16 mouse cellular contexts compared by ENCODE assay signal in genomic region chr15:26953818-26954385, GRCm38 (mm10). TPM values are rescaled to one million over a fixed set of nuclear protein-coding genes. Genes with fewer than 3 reads are reported as not detected.
DNase-seq lines count a peak whose midpoint lies in the region; ATAC-seq lines count a peak whose summit lies in the region.
"Had no signal": no experiment of that assay in that cellular context is flagged by ENCODE, and none has a peak within 500 bp of the region (broad histone marks: within the 10 kb centered on the region; RNA-seq: fewer than 3 reads in every experiment).

No protein-coding gene starts in this region.

- no peak for ATAC-seq in heart, embryonic 13.5 days (ENCODE audit: extremely low read depth, insufficient number of reproducible peaks, low FRiP score, low TSS enrichment)
- no peak for ATAC-seq in midbrain, embryonic 15.5 days (replicated peaks)
- ATAC-seq in neural tube, embryonic 11.5 days (ENCODE audit: insufficient read depth, low FRiP score, low TSS enrichment), result no peak

- DNase-seq in heart, adult 9 months (ENCODE audit: low spot score in 2 of 2), result no peak
- peak; percentile 21 for DNase-seq in midbrain, embryonic 10.5 days (ENCODE audit: low spot score)
- DNase-seq in embryonic facial prominence, embryonic 10.5 days (ENCODE audit: low spot score), result peak; percentile 9
- DNase-seq in neural tube, embryonic 11.5 days (ENCODE audit: low spot score), result peak; percentile 13
- no peak for DNase-seq in adrenal gland, postnatal 10 days
- DNase-seq in cerebellum, postnatal 4 days (ENCODE audit: low spot score in 2 of 2), result no peak
- DNase-seq: cerebellum, adult 8-10 months; gastrocnemius, postnatal 14 days; liver, embryonic 13.5 days; lung, postnatal 36 days had no signal

- 36% methylated on average over 10 of the region's 10 CpGs for WGBS in heart, embryonic 13.5 days
- WGBS in midbrain, embryonic 10.5 days, result 31% methylated on average over 10 of the region's 10 CpGs
- 17% methylated on average over 10 of the region's 10 CpGs for WGBS in midbrain, embryonic 15.5 days
- WGBS in embryonic facial prominence, embryonic 10.5 days, result 32% methylated on average over 10 of the region's 10 CpGs
- WGBS in neural tube, embryonic 11.5 days, result 36% methylated on average over 10 of the region's 10 CpGs

- no peak overlapping the region for H3K9ac ChIP-seq in heart, embryonic 13.5 days
- H3K9ac ChIP-seq in midbrain, embryonic 15.5 days, result no peak overlapping the region
- no peak overlapping the region for H3K9ac ChIP-seq in neural tube, embryonic 11.5 days (ENCODE audit: low read length)
- H3K9ac ChIP-seq: embryonic facial prominence, embryonic 15.5 days; heart, embryonic 15.5 days; liver, embryonic 13.5 days; neural tube, embryonic 13.5 days had no signal

- H3K27ac ChIP-seq in heart, embryonic 13.5 days (replicated peaks), result 0 out of 2 replicates have a peak overlapping the region, but pooled peaks have one; percentile 14
- peak overlapping the region; percentile 70 for H3K27ac ChIP-seq in midbrain, embryonic 10.5 days (replicated peaks)
- no peak overlapping the region for H3K27ac ChIP-seq in midbrain, embryonic 15.5 days
- peak overlapping the region; percentile 63 for H3K27ac ChIP-seq in embryonic facial prominence, embryonic 10.5 days (replicated peaks)
- no peak overlapping the region for H3K27ac ChIP-seq in neural tube, embryonic 11.5 days (ENCODE audit: low read depth, low read length)
- H3K27ac ChIP-seq: embryonic facial prominence, embryonic 15.5 days; heart, embryonic 15.5 days; liver, embryonic 13.5 days; neural tube, embryonic 13.5 days had no signal

- no peaks in the 10 kb centered on the region for H3K27me3 ChIP-seq in heart, embryonic 13.5 days (replicated peaks)
- no peaks in the 10 kb centered on the region for H3K27me3 ChIP-seq in midbrain, embryonic 10.5 days (ENCODE audit: low read depth, poor library complexity, severe bottlenecking)
- H3K27me3 ChIP-seq in midbrain, embryonic 15.5 days (replicated peaks), result no peaks in the 10 kb centered on the region
- H3K27me3 ChIP-seq in embryonic facial prominence, embryonic 10.5 days (replicated peaks; ENCODE audit: low read depth, poor library complexity, severe bottlenecking), result no peaks in the 10 kb centered on the region
- no peaks in the 10 kb centered on the region for H3K27me3 ChIP-seq in neural tube, embryonic 11.5 days (ENCODE audit: control insufficient read depth, insufficient read depth, low read length)
- H3K27me3 ChIP-seq: embryonic facial prominence, embryonic 15.5 days; heart, embryonic 15.5 days; liver, embryonic 13.5 days; neural tube, embryonic 13.5 days had no signal

- H3K36me3 ChIP-seq in heart, embryonic 13.5 days, result no peaks in the 10 kb centered on the region
- H3K36me3 ChIP-seq in midbrain, embryonic 10.5 days, result no peaks in the 10 kb centered on the region
- no peaks in the 10 kb centered on the region for H3K36me3 ChIP-seq in midbrain, embryonic 15.5 days (replicated peaks)
- H3K36me3 ChIP-seq in embryonic facial prominence, embryonic 10.5 days (replicated peaks), result no peaks in the 10 kb centered on the region
- H3K36me3 ChIP-seq in neural tube, embryonic 11.5 days (ENCODE audit: control insufficient read depth, insufficient read depth, low read length), result no peaks in the 10 kb centered on the region
- H3K36me3 ChIP-seq: embryonic facial prominence, embryonic 15.5 days; heart, embryonic 15.5 days; liver, embryonic 13.5 days; neural tube, embryonic 13.5 days had no signal

- H3K4me2 ChIP-seq in heart, embryonic 13.5 days, result peak overlapping the region; percentile 38
- no peak overlapping the region for H3K4me2 ChIP-seq in midbrain, embryonic 15.5 days
- H3K4me2 ChIP-seq in neural tube, embryonic 11.5 days (ENCODE audit: low read depth), result no peak overlapping the region
- H3K4me2 ChIP-seq: embryonic facial prominence, embryonic 15.5 days; heart, embryonic 15.5 days; liver, embryonic 13.5 days; neural tube, embryonic 13.5 days had no signal

- H3K9me3 ChIP-seq in heart, embryonic 13.5 days, result 0 out of 2 replicates have a peak, but pooled peaks cover 5% of the 10 kb centered on the region
- H3K9me3 ChIP-seq in midbrain, embryonic 10.5 days (replicated peaks), result no peaks in the 10 kb centered on the region
- H3K9me3 ChIP-seq in midbrain, embryonic 15.5 days, result no peaks in the 10 kb centered on the region
- no peaks in the 10 kb centered on the region for H3K9me3 ChIP-seq in embryonic facial prominence, embryonic 10.5 days
- no peaks in the 10 kb centered on the region for H3K9me3 ChIP-seq in neural tube, embryonic 11.5 days (ENCODE audit: control insufficient read depth, low read length)
- H3K9me3 ChIP-seq: embryonic facial prominence, embryonic 15.5 days; heart, embryonic 15.5 days; liver, embryonic 13.5 days; neural tube, embryonic 13.5 days had no signal

- no peak overlapping the region for H3K4me3 ChIP-seq in heart, embryonic 13.5 days
- 0 out of 2 replicates have a peak overlapping the region, but pooled peaks have one; percentile 11 for H3K4me3 ChIP-seq in midbrain, embryonic 10.5 days
- H3K4me3 ChIP-seq in midbrain, embryonic 15.5 days, result no peak overlapping the region
- peak overlapping the region; percentile 5; the same call in 1 of the 2 replicates for H3K4me3 ChIP-seq in embryonic facial prominence, embryonic 10.5 days
- H3K4me3 ChIP-seq in neural tube, embryonic 11.5 days (ENCODE audit: low read depth, low read length), result no peak overlapping the region
- H3K4me3 ChIP-seq: embryonic facial prominence, embryonic 15.5 days; heart, embryonic 15.5 days; liver, embryonic 13.5 days; neural tube, embryonic 13.5 days had no signal

- H3K4me1 ChIP-seq in heart, embryonic 13.5 days, result peaks cover 13% of the 10 kb centered on the region
- H3K4me1 ChIP-seq in midbrain, embryonic 10.5 days, result peaks cover 18% of the 10 kb centered on the region
- H3K4me1 ChIP-seq in midbrain, embryonic 15.5 days, result peaks cover 7% of the 10 kb centered on the region; the same call in 1 of the 2 replicates
- peaks cover 12% of the 10 kb centered on the region for H3K4me1 ChIP-seq in embryonic facial prominence, embryonic 10.5 days
- H3K4me1 ChIP-seq in neural tube, embryonic 11.5 days (ENCODE audit: control insufficient read depth, insufficient read depth, low read length), result no peaks in the 10 kb centered on the region
- H3K4me1 ChIP-seq: heart, embryonic 15.5 days; liver, embryonic 13.5 days had no signal

RNA-seq across cellular contexts. Expression of gene Fbxl7, which starts 58.5 kb away (rescaled TPM):
- 9.7 and 10.0 TPM in 2 replicates for polyA plus RNA-seq in heart, embryonic 13.5 days (2015; fragmentation: Nextera tagmentation; extraction: Ambion mirVana)
- polyA plus RNA-seq in midbrain, embryonic 10.5 days (2016; fragmentation: Nextera tagmentation; extraction: Ambion mirVana), result 11.6 and 12.9 TPM in 2 replicates
- 9.4 and 10.4 TPM in 2 replicates for polyA plus RNA-seq in midbrain, embryonic 15.5 days (2015; fragmentation: Nextera tagmentation; extraction: Ambion mirVana)
- 11.9 and 14.5 TPM in 2 replicates for polyA plus RNA-seq in embryonic facial prominence, embryonic 10.5 days (2016; fragmentation: Nextera tagmentation; extraction: Ambion mirVana)
- polyA plus RNA-seq in neural tube, embryonic 11.5 days (2014; fragmentation: Nextera tagmentation; extraction: Ambion mirVana), result 18.7 and 21.3 TPM in 2 replicates
- 10 to 100 TPM in 1 of 2 experiments, 1 to 10 TPM in 1; 9.2 to 14.1 TPM for total RNA-seq in adrenal gland, postnatal 10 days (2021)
- total RNA-seq: MEL had no signal

Comparison
In these comparisons a context has a peak if more than half of its experiments do, and no peak if none do; other contexts are left out.
1. H3K27ac ChIP-seq: peak in heart, embryonic 13.5 days (single experiment), midbrain, embryonic 10.5 days (single experiment) and embryonic facial prominence, embryonic 10.5 days (single experiment); none in midbrain, embryonic 15.5 days (single experiment) and neural tube, embryonic 11.5 days (single experiment).
2. H3K4me3 ChIP-seq: peak in midbrain, embryonic 10.5 days (single experiment) and embryonic facial prominence, embryonic 10.5 days (single experiment); none in heart, embryonic 13.5 days (single experiment), midbrain, embryonic 15.5 days (single experiment) and neural tube, embryonic 11.5 days (single experiment).
3. DNase-seq: peak in midbrain, embryonic 10.5 days (single experiment), embryonic facial prominence, embryonic 10.5 days (single experiment) and neural tube, embryonic 11.5 days (single experiment); none in heart, adult 9 months (0 of 2), adrenal gland, postnatal 10 days (single experiment) and cerebellum, postnatal 4 days (0 of 2).